Mouse (Mus musculus) natural killer cell, adult 2 months (primary cell): ENCODE results near the gene Msl3.

Source experiments
- DNase-seq, 2 experiments: peaks; one replicate each; pipeline ENCODE4 v3.0.0; 2022; ENCODE audit warnings: low spot score in 2 of 2

Msl3 gene

GRCm38 (mm10) chrX:168673525-168674406 is at the start of gene Msl3:
Gene Msl3, minus strand, starts transcription at chrX:168673898.
- peak; percentile 79 to 85 for DNase-seq

- DNase-seq = no peak
These were observed 44.3 kb upstream of the Msl3 start for GRCm38 (mm10) chrX:168717969-168718368.

- no peak for DNase-seq
These were observed 787 bp upstream of the Msl3 start for GRCm38 (mm10) chrX:168674407-168674962.

- DNase-seq = no peak
These were observed 679 bp downstream of the Msl3 start for GRCm38 (mm10) chrX:168672913-168673524.

GRCm38 (mm10) chrX:168672425-168672824 is 1.3 kb downstream of the Msl3 start:
- DNase-seq = peak; percentile 66 to 67

GRCm38 (mm10) chrX:168663982-168664689 is 9.6 kb downstream of the Msl3 start:
- DNase-seq = no peak

- no peak for DNase-seq
These were observed 13.5 kb downstream of the Msl3 start for GRCm38 (mm10) chrX:168660236-168660635.

- peak in 1 of 2 experiments; percentile 1 for DNase-seq
These were observed 13.9 kb downstream of the Msl3 start for GRCm38 (mm10) chrX:168659803-168660202.

- no peak for DNase-seq
These were observed 14.4 kb downstream of the Msl3 start for GRCm38 (mm10) chrX:168659275-168659674.

GRCm38 (mm10) chrX:168657795-168658194 is 15.9 kb downstream of the Msl3 start:
- DNase-seq = no peak

GRCm38 (mm10) chrX:168649336-168649735 is 24.4 kb downstream of the Msl3 start:
- DNase-seq = no peak

GRCm38 (mm10) chrX:168647746-168648145 is 26.0 kb downstream of the Msl3 start:
- no peak for DNase-seq

- no peak for DNase-seq
These were observed 30.2 kb downstream of the Msl3 start for GRCm38 (mm10) chrX:168643451-168643850.

- peak; percentile 56 to 67 for DNase-seq
These were observed 33.9 kb downstream of the Msl3 start for GRCm38 (mm10) chrX:168639556-168640356.
